In genomic region chr6:146632403-146632802, GRCm38 (mm10) we compare ENCODE assay signal across 14 mouse cellular contexts. TPM values are rescaled to one million over a fixed set of nuclear protein-coding genes. Genes with fewer than 3 reads are reported as not detected.
DNase-seq lines count a peak whose midpoint lies in the region; ATAC-seq lines count a peak whose summit lies in the region.
"Had no signal": no experiment of that assay in that cellular context is flagged by ENCODE, and none has a peak within 500 bp of the region (broad histone marks: within the 10 kb centered on the region; RNA-seq: fewer than 3 reads in every experiment).

No protein-coding gene starts in this region.

- no peak overlapping the region for H3K9ac ChIP-seq in heart, embryonic 14.5 days (ENCODE audit: low read length)
- no peak overlapping the region for H3K9ac ChIP-seq in neural tube, embryonic 15.5 days (replicated peaks)
- H3K9ac ChIP-seq in liver, embryonic 13.5 days, result peak overlapping the region; percentile 95
- H3K9ac ChIP-seq in midbrain, embryonic 16.5 days (ENCODE audit: low read depth, low read length), result no peak overlapping the region

- H3K36me3 ChIP-seq in heart, embryonic 14.5 days (ENCODE audit: control insufficient read depth, insufficient read depth, low read length), result no peaks in the 10 kb centered on the region
- H3K36me3 ChIP-seq in neural tube, embryonic 15.5 days, result no peaks in the 10 kb centered on the region
- no peaks in the 10 kb centered on the region for H3K36me3 ChIP-seq in liver, embryonic 13.5 days
- H3K36me3 ChIP-seq in midbrain, embryonic 16.5 days (ENCODE audit: control insufficient read depth, insufficient read depth, low read length), result no peaks in the 10 kb centered on the region

- H3K4me3 ChIP-seq in heart, embryonic 14.5 days (ENCODE audit: control insufficient read depth in 1 of 2, insufficient read depth in 1 of 2, low read depth in 1 of 2, low read length in 2 of 2), result no peak overlapping the region
- no peak overlapping the region for H3K4me3 ChIP-seq in neural tube, embryonic 15.5 days (replicated peaks)
- H3K4me3 ChIP-seq in liver, embryonic 13.5 days (replicated peaks), result peak overlapping the region; percentile 93
- H3K4me3 ChIP-seq in midbrain, embryonic 16.5 days (ENCODE audit: low read depth, low read length), result no peak overlapping the region

- ATAC-seq in heart, embryonic 14.5 days (ENCODE audit: insufficient number of reproducible peaks, insufficient read depth, low FRiP score, low read depth), result no peak
- no peak for ATAC-seq in neural tube, embryonic 15.5 days (ENCODE audit: low FRiP score)
- no peak for ATAC-seq in liver, embryonic 13.5 days (ENCODE audit: low read depth)
- ATAC-seq in midbrain, embryonic 16.5 days, result no peak
- ATAC-seq: activated CD4-positive, CD25-positive, alpha-beta regulatory T cell, adult 4 months; forebrain, embryonic 16.5 days had no signal

- H3K27me3 ChIP-seq in heart, embryonic 14.5 days (ENCODE audit: control insufficient read depth, insufficient read depth, low read length), result no peaks in the 10 kb centered on the region
- H3K27me3 ChIP-seq in neural tube, embryonic 15.5 days (replicated peaks), result no peaks in the 10 kb centered on the region
- H3K27me3 ChIP-seq in liver, embryonic 13.5 days, result no peaks in the 10 kb centered on the region
- H3K27me3 ChIP-seq in midbrain, embryonic 16.5 days (ENCODE audit: control insufficient read depth, insufficient read depth, low read depth, low read length), result no peaks in the 10 kb centered on the region

- no peak overlapping the region for H3K27ac ChIP-seq in heart, embryonic 14.5 days (replicated peaks in 1 of 2; ENCODE audit: control insufficient read depth in 1 of 2, insufficient read depth in 1 of 2, low read depth in 2 of 2, low read length in 2 of 2)
- H3K27ac ChIP-seq in neural tube, embryonic 15.5 days (replicated peaks), result no peak overlapping the region
- peak overlapping the region; percentile 98 for H3K27ac ChIP-seq in liver, embryonic 13.5 days
- no peak overlapping the region for H3K27ac ChIP-seq in midbrain, embryonic 16.5 days (ENCODE audit: low read length)
- H3K27ac ChIP-seq: macrophage had no signal

- no peak for DNase-seq in heart, adult 8-10 months (ENCODE audit: low spot score)
- no peak for DNase-seq in neural tube, embryonic 10.5 days (ENCODE audit: extremely low spot score, low spot score)
- DNase-seq in liver, embryonic 13.5 days, result no peak
- no peak for DNase-seq in thymus, postnatal 25 days
- DNase-seq: adrenal gland, postnatal 25 days; lung, adult 18-20 months; right cerebral cortex, postnatal 14 days; thymus, adult 2 months had no signal

- H3K4me2 ChIP-seq in heart, embryonic 14.5 days (ENCODE audit: low read length), result peak overlapping the region; percentile 30
- peak overlapping the region; percentile 77; the same call in 1 of the 2 replicates for H3K4me2 ChIP-seq in neural tube, embryonic 15.5 days
- H3K4me2 ChIP-seq in liver, embryonic 13.5 days, result peak overlapping the region; percentile 73
- no peak overlapping the region for H3K4me2 ChIP-seq in midbrain, embryonic 16.5 days (ENCODE audit: low read length)

- 66% methylated on average over 9 of the region's 9 CpGs for WGBS in heart, embryonic 14.5 days
- WGBS in neural tube, embryonic 15.5 days, result 76% methylated on average over 9 of the region's 9 CpGs
- 61% methylated on average over 9 of the region's 9 CpGs for WGBS in liver, embryonic 13.5 days (ENCODE audit: insufficient replicate concordance)
- 84% methylated on average over 9 of the region's 9 CpGs for WGBS in midbrain, embryonic 16.5 days

- H3K9me3 ChIP-seq in heart, embryonic 14.5 days (ENCODE audit: control insufficient read depth, low read length), result no peaks in the 10 kb centered on the region
- no peaks in the 10 kb centered on the region for H3K9me3 ChIP-seq in neural tube, embryonic 15.5 days (replicated peaks)
- H3K9me3 ChIP-seq in liver, embryonic 13.5 days (replicated peaks), result no peaks in the 10 kb centered on the region
- H3K9me3 ChIP-seq in midbrain, embryonic 16.5 days (replicated peaks; ENCODE audit: control insufficient read depth, low read length, poor library complexity, severe bottlenecking), result no peaks in the 10 kb centered on the region

- H3K4me1 ChIP-seq in heart, embryonic 14.5 days (ENCODE audit: control insufficient read depth in 2 of 2, insufficient read depth in 2 of 2, low read length in 2 of 2), result peaks cover 15 to 17% of the 10 kb centered on the region in 2 experiments; a peak in 3 of 4 replicates
- H3K4me1 ChIP-seq in neural tube, embryonic 15.5 days, result peaks cover 14% of the 10 kb centered on the region
- peaks cover 59% of the 10 kb centered on the region for H3K4me1 ChIP-seq in liver, embryonic 13.5 days (replicated peaks)
- peaks cover 13% of the 10 kb centered on the region for H3K4me1 ChIP-seq in midbrain, embryonic 16.5 days (ENCODE audit: control insufficient read depth, insufficient read depth, low read length)

RNA-seq across cellular contexts. Expression of gene Med21, which starts 9.9 kb away (rescaled TPM):
- polyA plus RNA-seq in heart, embryonic 14.5 days (2014; fragmentation: Nextera tagmentation; extraction: Ambion mirVana), result 153 and 156 TPM in 2 replicates
- total RNA-seq in heart, adult 8-10 months (2022), result 10 to 100 TPM; 48.4 to 55.5 (median 49.6) TPM
- 124 and 135 TPM in 2 replicates for polyA plus RNA-seq in neural tube, embryonic 15.5 days (2015; fragmentation: Nextera tagmentation; extraction: Ambion mirVana)
- 68.3 and 74.2 TPM in 2 replicates for polyA plus RNA-seq in liver, embryonic 13.5 days (2015; fragmentation: Nextera tagmentation; extraction: Ambion mirVana)
- 105 and 108 TPM in 2 replicates for polyA plus RNA-seq in midbrain, embryonic 16.5 days (2015; fragmentation: Nextera tagmentation; extraction: Ambion mirVana)

RNA-seq across cellular contexts. Expression of gene Tm7sf3, which starts 10.2 kb away (rescaled TPM):
- 43.2 and 44.7 TPM in 2 replicates for polyA plus RNA-seq in heart, embryonic 14.5 days (2014; fragmentation: Nextera tagmentation; extraction: Ambion mirVana)
- total RNA-seq in heart, adult 8-10 months (2022), result 10 to 100 TPM; 15.7 to 16.7 (median 15.9) TPM
- polyA plus RNA-seq in neural tube, embryonic 15.5 days (2015; fragmentation: Nextera tagmentation; extraction: Ambion mirVana), result 29.3 and 31.3 TPM in 2 replicates
- polyA plus RNA-seq in liver, embryonic 13.5 days (2015; fragmentation: Nextera tagmentation; extraction: Ambion mirVana), result 32.7 and 36.3 TPM in 2 replicates
- 31.7 and 32.7 TPM in 2 replicates for polyA plus RNA-seq in midbrain, embryonic 16.5 days (2015; fragmentation: Nextera tagmentation; extraction: Ambion mirVana)

RNA-seq across cellular contexts. Expression of gene Ints13, which starts 54.8 kb away (rescaled TPM):
- 41.3 and 42.7 TPM in 2 replicates for polyA plus RNA-seq in heart, embryonic 14.5 days (2014; fragmentation: Nextera tagmentation; extraction: Ambion mirVana)
- total RNA-seq in heart, adult 8-10 months (2022), result 10 to 100 TPM; 18.7 to 21.4 (median 20.1) TPM
- 40.5 and 51.7 TPM in 2 replicates for polyA plus RNA-seq in neural tube, embryonic 15.5 days (2015; fragmentation: Nextera tagmentation; extraction: Ambion mirVana)
- polyA plus RNA-seq in liver, embryonic 13.5 days (2015; fragmentation: Nextera tagmentation; extraction: Ambion mirVana), result 39.4 and 54.8 TPM in 2 replicates
- 40.3 and 53.9 TPM in 2 replicates for polyA plus RNA-seq in midbrain, embryonic 16.5 days (2015; fragmentation: Nextera tagmentation; extraction: Ambion mirVana)

RNA-seq across cellular contexts. Expression of gene Fgfr1op2, which starts 55.4 kb away (rescaled TPM):
- polyA plus RNA-seq in heart, embryonic 14.5 days (2014; fragmentation: Nextera tagmentation; extraction: Ambion mirVana), result 89.0 and 95.3 TPM in 2 replicates
- 10 to 100 TPM; 66.1 to 70.9 (median 68.7) TPM for total RNA-seq in heart, adult 8-10 months (2022)
- 39.8 and 57.3 TPM in 2 replicates for polyA plus RNA-seq in neural tube, embryonic 15.5 days (2015; fragmentation: Nextera tagmentation; extraction: Ambion mirVana)
- polyA plus RNA-seq in liver, embryonic 13.5 days (2015; fragmentation: Nextera tagmentation; extraction: Ambion mirVana), result 89.1 and 99.7 TPM in 2 replicates
- 37.9 and 39.6 TPM in 2 replicates for polyA plus RNA-seq in midbrain, embryonic 16.5 days (2015; fragmentation: Nextera tagmentation; extraction: Ambion mirVana)
